Mouse (Mus musculus) layer of hippocampus, adult 9-11 months (tissue): ENCODE measurements at regions not wholly inside any gene's neighbourhood (a gene's known extent, or its start where the extent isn't known, plus 50 kb on each side); places are given as distances from the start of the nearest gene placed in this dataset.

Source experiments
- DNase-seq: peaks from one replicate; pipeline ENCODE4 v3.0.0; 2022

DNA sequence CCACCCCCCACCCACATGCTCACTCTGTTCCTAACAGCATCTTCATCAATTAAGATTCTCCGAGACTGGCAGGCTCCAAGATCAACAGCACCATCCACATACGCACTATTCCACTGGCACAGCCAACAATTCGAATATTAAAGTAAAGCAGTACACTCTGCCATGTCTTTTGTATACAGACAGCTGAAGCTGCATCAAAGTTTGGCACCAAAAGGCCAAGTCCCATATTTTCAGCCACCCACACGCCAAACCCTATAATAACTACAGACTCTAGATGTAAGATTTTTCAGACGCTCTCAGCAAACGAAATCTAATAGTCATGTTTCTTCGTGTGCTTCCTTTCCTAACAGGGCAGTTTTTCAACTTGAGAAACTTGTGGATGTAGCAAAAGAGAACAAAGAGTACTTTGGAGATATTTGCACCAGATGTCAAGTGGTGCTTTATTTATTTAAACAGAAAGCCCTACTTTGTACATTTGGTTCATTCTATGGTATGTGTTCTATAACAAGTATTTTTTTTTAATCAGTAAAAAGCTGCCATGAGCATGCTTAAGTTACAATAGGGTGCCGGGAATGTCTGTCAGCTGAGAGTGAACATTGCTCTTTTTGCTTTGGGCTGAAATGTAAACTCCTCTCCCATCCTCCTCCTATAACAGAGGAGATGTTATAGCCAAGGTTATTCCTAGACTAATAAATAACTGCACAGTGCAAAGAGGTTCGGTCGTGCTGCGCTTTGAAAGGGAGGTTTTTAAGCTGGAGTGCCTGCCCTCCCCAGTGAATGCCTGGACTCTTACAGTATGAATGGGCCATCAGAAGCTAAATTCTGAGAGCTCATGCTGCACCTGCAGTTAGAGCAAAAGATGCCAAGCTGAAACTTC is 686.9 kb downstream of the 1700064H15Rik start:
- peak; percentile 90 for DNase-seq

- DNase-seq = no peak
Observed at GRCm38 (mm10) chr3:18960341-18960740, 668.1 kb downstream of the 1700064H15Rik start.

GRCm38 (mm10) chr3:18988662-18989061 is 639.8 kb downstream of the 1700064H15Rik start:
- no peak for DNase-seq

GRCm38 (mm10) chr3:18989577-18990240 is 638.8 kb downstream of the 1700064H15Rik start:
- DNase-seq = no peak

- DNase-seq = no peak
Observed at GRCm38 (mm10) chr3:19000179-19000578, 628.3 kb downstream of the 1700064H15Rik start.

DNA sequence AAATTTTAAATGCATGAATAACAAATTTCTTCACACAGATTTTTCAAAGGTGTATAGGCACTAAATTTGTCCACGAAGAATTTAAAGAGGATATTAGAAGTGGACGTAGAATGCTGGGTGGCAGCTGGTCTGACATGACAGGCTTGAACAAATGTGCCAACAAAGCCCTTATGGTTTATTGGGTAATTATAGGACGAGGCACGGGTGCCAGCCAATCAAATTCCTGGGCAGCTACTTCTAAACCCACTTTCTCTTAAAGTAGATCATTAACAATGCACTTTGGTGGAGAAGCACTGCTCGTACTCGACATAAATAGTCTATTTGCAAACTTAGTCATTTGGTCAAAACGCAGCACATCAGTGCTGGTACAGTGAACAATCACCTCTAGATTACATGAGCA is 626.4 kb downstream of the 1700064H15Rik start:
- DNase-seq = peak; percentile 8

DNA sequence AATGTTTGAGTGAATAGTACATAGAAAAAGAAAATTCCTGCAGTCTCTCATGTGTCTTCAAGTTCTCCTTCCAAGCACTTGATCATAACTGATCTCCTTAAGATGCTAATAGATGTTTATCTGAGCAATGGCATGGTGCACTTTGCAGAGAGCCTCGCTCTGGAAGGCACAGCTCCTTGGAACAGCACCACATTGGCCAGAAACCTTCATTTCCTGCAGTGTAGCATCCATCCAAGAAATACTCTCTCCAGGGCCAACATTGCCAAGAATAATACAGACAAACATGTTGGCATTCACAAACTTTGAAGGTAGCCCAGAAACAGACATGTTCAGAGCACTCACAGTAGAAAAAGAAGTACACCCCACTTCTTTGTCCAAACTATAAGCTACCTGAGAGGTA is 623.7 kb downstream of the 1700064H15Rik start:
- DNase-seq = no peak

GRCm38 (mm10) chr3:19044566-19044965 is 583.9 kb downstream of the 1700064H15Rik start:
- DNase-seq = no peak

DNA sequence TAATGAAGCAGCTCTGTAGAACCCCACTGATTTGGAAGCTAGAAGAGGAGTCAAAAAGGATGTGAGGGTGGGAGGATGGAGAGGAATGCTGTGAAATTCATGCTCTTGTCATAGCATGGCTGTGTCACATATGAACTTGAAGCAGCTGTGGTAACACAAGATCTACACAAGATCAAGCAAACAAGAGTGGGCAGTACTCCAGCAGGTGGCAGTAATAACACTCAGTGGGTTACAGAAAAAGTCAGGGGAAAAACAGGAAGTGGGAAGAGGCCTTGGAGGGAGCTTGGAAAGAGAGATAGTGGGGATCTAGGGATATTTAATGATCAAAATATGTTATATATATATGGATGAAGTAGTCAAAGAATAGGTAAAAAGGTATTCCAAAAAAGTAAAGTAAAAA is 582.5 kb downstream of the 1700064H15Rik start:
- no peak for DNase-seq

- no peak for DNase-seq
Observed at GRCm38 (mm10) chr3:19046610-19047009, 581.9 kb downstream of the 1700064H15Rik start.

DNA sequence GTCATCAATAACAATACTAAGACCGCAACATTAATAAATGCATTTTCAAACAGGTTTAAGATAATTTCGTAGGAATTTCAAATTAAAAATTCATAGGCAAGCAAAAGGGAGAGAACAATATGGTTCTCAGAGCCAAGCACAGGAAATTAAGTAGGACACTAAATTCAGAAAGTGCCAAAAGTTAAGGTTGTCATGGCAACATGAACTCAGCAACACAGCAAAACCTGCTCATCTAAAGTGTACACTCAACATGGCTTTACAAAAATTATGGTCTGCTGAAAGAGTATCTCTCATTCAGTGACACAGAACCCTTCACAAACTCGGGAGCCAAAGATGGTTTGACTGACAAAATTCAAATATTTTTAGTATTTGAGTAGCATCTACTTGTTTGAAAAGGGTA is 572.5 kb downstream of the 1700064H15Rik start:
- peak; percentile 31 for DNase-seq

- no peak for DNase-seq
Observed at GRCm38 (mm10) chr3:19056623-19057022, 571.9 kb downstream of the 1700064H15Rik start.

- DNase-seq = no peak
Observed at GRCm38 (mm10) chr3:19059906-19060870, 568.3 kb downstream of the 1700064H15Rik start.

- no peak for DNase-seq
Observed at GRCm38 (mm10) chr3:19061488-19062248, 566.8 kb downstream of the 1700064H15Rik start.

DNA sequence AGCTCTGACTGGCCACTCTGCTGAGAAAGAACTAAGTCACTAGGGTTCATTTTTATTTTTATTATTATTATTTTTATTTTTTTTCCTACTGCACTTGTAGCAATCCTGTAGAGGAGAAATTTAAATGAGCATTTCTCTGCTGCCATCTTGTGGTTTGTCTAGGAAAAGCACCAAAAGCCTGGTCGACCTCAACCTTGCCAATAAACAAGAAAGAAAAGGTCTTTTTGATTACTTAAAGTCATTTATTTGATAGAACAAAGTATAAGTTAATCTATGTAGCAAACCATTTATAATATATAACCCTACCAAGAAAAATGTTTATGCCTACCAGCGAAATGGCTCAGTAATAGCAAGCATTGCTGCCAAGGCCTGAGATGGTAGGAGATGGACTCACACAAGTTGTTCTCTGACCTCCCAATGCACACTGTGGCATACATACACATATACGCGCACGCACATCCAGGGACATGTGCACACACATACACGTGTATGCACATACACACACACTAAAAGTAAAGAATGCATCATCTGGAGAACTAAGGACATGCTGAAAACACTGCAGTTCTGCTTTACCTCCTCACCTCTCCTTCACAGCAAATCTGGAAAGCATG is 566.1 kb downstream of the 1700064H15Rik start:
- DNase-seq = peak; percentile 45

DNA sequence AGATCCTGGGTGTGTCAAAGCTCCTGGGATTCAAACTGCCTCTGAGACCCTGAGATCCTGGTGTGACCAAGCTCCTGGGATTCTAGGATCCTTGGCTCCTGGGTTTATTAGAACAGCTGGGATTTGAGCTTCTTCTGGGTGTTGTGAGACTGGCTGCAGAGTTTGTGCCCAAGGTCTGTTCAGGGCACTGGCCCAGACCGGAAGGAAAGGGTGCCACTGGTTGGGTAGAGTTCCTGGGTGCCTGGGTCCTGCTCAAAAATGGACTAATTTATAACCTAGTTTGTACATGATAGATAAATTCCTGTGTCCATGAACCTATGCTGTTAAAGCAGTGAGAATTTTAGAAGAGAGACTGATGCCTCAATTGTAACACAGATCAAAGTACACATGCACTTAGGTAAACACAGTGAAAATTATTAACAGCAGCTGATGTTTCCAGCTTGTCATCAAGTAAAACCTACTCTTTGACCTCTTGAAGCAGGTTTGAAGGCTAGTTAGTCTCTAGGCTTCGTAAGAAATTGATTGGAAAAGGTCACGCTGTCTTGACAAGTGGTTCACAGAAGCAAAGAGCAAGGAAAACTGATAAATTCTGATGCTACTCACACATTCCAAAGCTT is 561.2 kb downstream of the 1700064H15Rik start:
- no peak for DNase-seq
